Mouse (Mus musculus) olfactory bulb, adult 2 months (tissue): Measurements from ENCODE around the gene Rhof. TPM values are rescaled to one million over a fixed set of nuclear protein-coding genes. Genes with fewer than 3 reads are reported as not detected.

Source experiments
- H3K27ac ChIP-seq: fragments of 200-500 bp; 2 replicates; pipeline ENCODE4 v1.5.1; 2012; ENCODE audit warnings: low read depth, low read length; ENCODE audit not compliant: insufficient read depth
- H3K4me1 ChIP-seq: fragments of 200-500 bp; 2 replicates; pipeline ENCODE4 v1.6.1; 2012; ENCODE audit warnings: low read length; ENCODE audit not compliant: control insufficient read depth, insufficient read depth
- H3K4me3 ChIP-seq: fragments of 200-500 bp; 2 replicates; pipeline ENCODE4 v1.5.1; 2012; ENCODE audit warnings: mild to moderate bottlenecking, low read depth, low read length, moderate library complexity; ENCODE audit not compliant: insufficient read depth
- CTCF ChIP-seq: fragments of 200-500 bp; IDR thresholded peaks from 2 replicates; pipeline ENCODE4 v1.5.1; 2012; ENCODE audit warnings: low read depth, mild to moderate bottlenecking, low read length, moderate library complexity; ENCODE audit not compliant: insufficient read depth
- POLR2A ChIP-seq: fragments of 200-500 bp; IDR thresholded peaks from 2 replicates; pipeline ENCODE4 v1.6.1; 2012; ENCODE audit warnings: mild to moderate bottlenecking, low read depth, low read length, moderate library complexity; ENCODE audit not compliant: insufficient read depth
- WGBS: fragments of 180-500 bp; shearing (Covaris S2); methylation state at CpG from one replicate; pipeline ENCODE4 v1.1.7; 2018; 5-methylcytosine and 5-hydroxymethylcytosine counted together
- polyA plus RNA-seq: library from polyadenylated mRNA; stranded (reverse); fragments of >200 nt; gene quantifications from 2 replicates; pipeline ENCODE4 v1.2.4, GENCODE M21; 2012; ENCODE audit warnings: low replicate concordance; ENCODE audit not compliant: missing spikeins, insufficient read depth, insufficient read length

Rhof gene
- polyA plus RNA-seq, 1 experiment: not detected

DNA sequence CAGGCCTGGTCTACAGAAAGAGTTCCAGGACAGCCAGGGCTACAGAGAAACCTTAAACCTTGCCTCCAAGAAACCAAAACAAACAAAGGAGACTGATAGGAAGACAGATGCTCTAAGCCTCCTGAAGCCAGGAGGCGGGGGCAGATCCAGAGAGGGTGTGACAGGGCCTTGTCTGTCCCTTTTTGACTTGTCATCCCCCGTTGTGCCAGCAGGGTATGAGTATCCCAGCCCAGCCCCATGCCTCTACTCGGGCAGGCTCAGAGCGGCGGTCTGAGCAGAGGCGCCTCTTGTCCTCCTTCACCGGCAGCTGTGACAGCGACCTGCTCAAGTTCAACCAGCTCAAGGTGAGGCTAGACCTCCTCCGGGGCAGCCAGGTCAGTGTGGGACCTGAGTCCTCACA, 30.4 kb upstream of the Rhof start:
- WGBS: 81% methylated on average over 9 of the region's 9 CpGs
- peaks cover 6% of the 10 kb centered on the region; the same call in 1 of the 2 replicates for H3K4me1 ChIP-seq
- no peak overlapping the region for H3K4me3 ChIP-seq
- TF ChIP-seq CTCF (no peak), POLR2A (no peak)
- H3K27ac ChIP-seq: no peak overlapping the region

DNA sequence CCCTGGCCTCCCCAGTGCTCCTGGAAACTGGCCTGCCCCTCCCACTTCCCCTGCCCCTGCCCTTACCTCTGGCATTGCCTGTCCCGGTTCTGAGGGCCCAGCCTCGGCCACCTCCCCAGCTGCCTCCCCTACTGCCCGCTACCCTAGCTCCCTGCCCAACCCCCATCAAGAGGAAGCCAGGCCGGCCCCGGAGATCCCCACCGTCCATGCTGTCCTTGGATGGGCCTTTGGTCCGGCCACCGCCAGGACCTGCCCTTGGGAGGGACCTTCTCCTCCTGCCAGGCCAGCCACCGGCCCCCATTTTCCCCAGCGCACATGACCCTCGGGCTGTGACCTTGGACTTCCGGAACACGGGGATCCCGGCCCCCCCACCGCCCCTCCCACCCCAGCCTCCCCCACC, 27.8 kb upstream of the Rhof start:
- TF ChIP-seq POLR2A: no peak
- TF ChIP-seq CTCF: no peak
- Histone ChIP-seq H3K4me3 (no peak overlapping the region), H3K4me1 (peaks cover 6% of the 10 kb centered on the region; the same call in 1 of the 2 replicates), H3K27ac (no peak overlapping the region)
- WGBS: 91% methylated on average over 15 of the region's 15 CpGs

DNA sequence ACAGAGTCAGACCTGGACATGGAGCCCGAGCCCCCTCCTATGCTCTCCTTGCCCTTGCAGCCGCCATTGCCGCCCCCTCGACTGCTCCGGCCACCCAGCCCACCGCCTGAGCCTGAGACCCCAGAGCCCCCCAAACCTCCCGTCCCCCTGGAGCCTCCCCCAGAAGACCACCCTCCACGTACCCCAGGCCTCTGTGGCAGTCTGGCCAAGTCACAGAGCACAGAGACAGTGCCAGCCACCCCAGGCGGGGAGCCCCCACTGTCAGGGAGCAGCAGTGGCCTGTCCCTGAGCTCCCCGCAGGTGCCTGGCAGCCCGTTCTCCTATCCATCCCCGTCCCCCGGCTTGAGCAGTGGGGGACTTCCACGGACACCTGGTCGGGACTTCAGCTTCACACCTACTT, 27.4 kb upstream of the Rhof start:
- WGBS: 91% methylated on average over 15 of the region's 15 CpGs
- Histone ChIP-seq H3K4me3 (no peak overlapping the region), H3K4me1 (peaks cover 6% of the 10 kb centered on the region; the same call in 1 of the 2 replicates), H3K27ac (no peak overlapping the region)
- TF ChIP-seq POLR2A (no peak), CTCF (no peak)

DNA sequence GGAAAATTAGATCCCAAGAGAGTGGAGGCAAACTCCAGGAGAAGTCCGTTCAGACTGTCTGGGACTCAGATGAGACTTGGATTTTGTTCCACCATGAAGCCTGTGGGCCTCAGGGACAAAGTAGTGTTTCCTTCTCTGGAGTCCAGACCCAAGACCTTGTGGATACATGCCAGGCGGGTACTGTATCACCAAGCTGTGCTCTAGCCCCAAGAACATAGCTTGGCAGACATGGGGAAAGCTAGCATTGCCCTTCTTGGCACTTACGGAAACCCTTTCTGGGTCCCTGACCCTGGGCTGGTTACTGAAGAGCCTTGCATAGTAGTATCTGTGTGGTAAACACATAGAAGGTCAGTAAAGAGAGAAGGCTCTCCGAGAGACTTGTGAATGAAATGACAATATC, 27.0 kb upstream of the Rhof start:
- TF ChIP-seq CTCF (no peak), POLR2A (no peak)
- WGBS: 90% methylated on average over 4 of the region's 4 CpGs
- H3K4me3 ChIP-seq: no peak overlapping the region

GRCm38 (mm10) chr5:123157972-123158371, 25.5 kb upstream of the Rhof start:
- Histone ChIP-seq H3K4me3 (no peak overlapping the region), H3K4me1 (peaks cover 6% of the 10 kb centered on the region; the same call in 1 of the 2 replicates), H3K27ac (no peak overlapping the region)
- 72% methylated on average over 4 of the region's 4 CpGs for WGBS
- TF ChIP-seq POLR2A (no peak), CTCF (no peak)

More for the DNA sequence above, 27.0 kb upstream of the Rhof start:
- Histone ChIP-seq H3K27ac (no peak overlapping the region), H3K4me1 (peaks cover 6% of the 10 kb centered on the region; the same call in 1 of the 2 replicates)

DNA sequence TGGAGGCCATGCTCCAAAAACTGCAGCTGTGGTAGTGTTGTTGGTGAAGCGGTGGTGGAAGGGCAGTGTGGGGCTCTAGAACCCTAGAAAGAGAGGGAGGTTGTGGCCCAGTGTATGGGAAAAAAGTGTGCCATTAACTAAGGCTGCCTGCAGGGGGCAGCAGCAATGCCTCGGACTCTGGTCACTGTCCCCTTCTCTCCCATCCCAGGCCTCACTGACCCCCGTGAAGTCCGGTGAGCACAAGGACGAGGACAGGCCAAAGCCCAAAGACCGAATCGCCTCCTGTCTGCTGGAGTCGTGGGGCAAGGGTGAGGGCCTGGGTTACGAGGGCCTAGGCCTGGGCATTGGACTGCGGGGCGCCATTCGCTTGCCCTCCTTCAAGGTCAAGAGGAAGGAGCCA, 24.3 kb upstream of the Rhof start:
- WGBS: 85% methylated on average over 12 of the region's 12 CpGs
- Histone ChIP-seq H3K4me1 (peaks cover 7% of the 10 kb centered on the region), H3K4me3 (no peak overlapping the region), H3K27ac (no peak overlapping the region)
- no peak for TF ChIP-seq POLR2A
- TF ChIP-seq CTCF: peak; percentile 68; the same call in 1 of the 2 replicates

DNA sequence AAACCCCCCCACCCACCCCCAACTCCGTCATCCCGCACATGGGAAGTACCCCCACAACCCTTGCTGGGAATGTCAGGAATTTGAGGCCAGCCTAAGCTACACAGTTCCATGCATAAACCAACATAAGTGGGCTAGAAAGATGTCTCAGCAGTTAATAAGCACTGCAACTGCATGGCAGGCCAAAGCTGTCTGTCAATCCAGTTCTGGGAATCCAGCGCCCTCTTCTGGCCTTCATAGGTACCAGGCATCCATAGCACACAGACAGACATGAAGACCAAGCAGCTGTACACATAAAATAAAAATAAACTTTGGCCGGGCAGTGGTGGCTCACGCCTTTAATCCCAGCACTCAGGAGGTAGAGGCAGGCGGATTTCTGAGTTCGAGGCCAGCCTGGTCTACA, 22.9 kb upstream of the Rhof start:
- no peak for TF ChIP-seq CTCF
- no peak for TF ChIP-seq POLR2A
- WGBS: 41% methylated on average over 7 of the region's 7 CpGs
- no peak overlapping the region for H3K4me3 ChIP-seq
- peaks cover 16% of the 10 kb centered on the region for H3K4me1 ChIP-seq
- H3K27ac ChIP-seq: no peak overlapping the region

GRCm38 (mm10) chr5:123152901-123153300, 20.4 kb upstream of the Rhof start:
- Histone ChIP-seq H3K4me1 (peaks cover 36% of the 10 kb centered on the region), H3K27ac (no peak overlapping the region), H3K4me3 (no peak overlapping the region)
- no peak for TF ChIP-seq CTCF
- TF ChIP-seq POLR2A: no peak
- 70% methylated on average over 1 of the region's 1 CpGs for WGBS

DNA sequence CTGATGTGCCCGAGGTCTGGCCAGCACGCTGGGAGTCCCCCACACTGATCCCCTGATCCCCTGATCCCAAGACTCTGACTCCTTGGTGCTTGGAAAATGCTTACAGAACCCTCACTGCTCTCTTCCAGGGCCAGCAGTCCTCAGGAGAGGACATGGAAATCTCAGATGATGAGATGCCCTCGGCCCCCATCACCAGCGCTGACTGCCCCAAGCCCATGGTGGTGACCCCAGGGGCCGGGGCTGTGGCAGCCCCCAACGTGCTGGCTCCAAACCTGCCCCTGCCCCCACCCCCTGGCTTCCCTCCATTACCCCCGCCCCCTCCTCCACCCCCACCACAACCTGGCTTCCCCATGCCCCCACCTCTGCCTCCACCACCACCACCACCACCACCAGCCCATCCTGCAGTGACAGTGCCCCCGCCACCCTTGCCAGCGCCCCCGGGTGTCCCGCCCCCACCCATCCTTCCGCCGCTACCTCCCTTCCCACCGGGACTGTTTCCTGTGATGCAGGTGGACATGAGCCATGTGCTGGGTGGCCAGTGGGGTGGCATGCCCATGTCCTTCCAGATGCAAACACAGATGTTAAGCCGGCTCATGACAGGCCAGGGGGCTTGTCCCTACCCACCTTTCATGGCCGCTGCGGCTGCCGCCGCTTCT, 19.3 kb upstream of the Rhof start:
- Histone ChIP-seq H3K27ac (no peak overlapping the region), H3K4me1 (peaks cover 43% of the 10 kb centered on the region), H3K4me3 (no peak overlapping the region)
- 85% methylated on average over 19 of the region's 19 CpGs for WGBS
- TF ChIP-seq CTCF (no peak), POLR2A (no peak)

DNA sequence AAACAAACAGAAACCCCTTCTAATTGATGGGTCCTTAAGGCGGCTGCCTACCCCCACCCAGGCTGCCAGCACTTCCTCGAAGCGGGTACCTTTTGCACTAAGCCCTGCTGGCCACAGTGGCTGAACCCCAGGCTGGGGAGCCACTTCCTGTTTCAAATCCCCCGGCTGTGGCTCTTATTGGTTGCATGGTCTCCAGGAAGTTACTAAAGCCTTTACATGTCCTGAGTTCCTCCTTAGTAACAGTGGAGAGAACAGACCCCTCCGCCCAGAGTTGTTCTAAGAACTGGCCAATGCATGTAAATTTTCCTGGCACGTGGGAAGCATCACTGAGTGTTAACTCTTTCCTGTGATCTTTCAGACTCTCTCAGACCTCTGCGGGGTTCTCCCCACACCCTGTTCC, 18.6 kb upstream of the Rhof start:
- 11% methylated on average over 7 of the region's 7 CpGs for WGBS
- TF ChIP-seq CTCF: no peak
- no peak for TF ChIP-seq POLR2A
- peaks cover 49% of the 10 kb centered on the region for H3K4me1 ChIP-seq
- H3K4me3 ChIP-seq: peak overlapping the region; percentile 48
- H3K27ac ChIP-seq: no peak overlapping the region
